Mouse (Mus musculus) mesoderm, embryonic 11.5 days (tissue): Measurements from ENCODE around the gene Mex3a.

Experiments
- DNase-seq: peaks from one replicate; pipeline ENCODE4 v3.0.0-alpha.2; 2012; ENCODE audit warnings: low read depth, low spot score

Gene Mex3a

GRCm38 (mm10) chr3:88527565-88527964 is 4.6 kb upstream of the Mex3a start:
- DNase-seq: no peak

GRCm38 (mm10) chr3:88528646-88529045 is 3.5 kb upstream of the Mex3a start:
- DNase-seq: no peak

GRCm38 (mm10) chr3:88529204-88530000 is 2.8 kb upstream of the Mex3a start:
- no peak for DNase-seq

GRCm38 (mm10) chr3:88530082-88530864 is 1.9 kb upstream of the Mex3a start:
- no peak for DNase-seq

- DNase-seq: peak; percentile 94
Observed at GRCm38 (mm10) chr3:88531348-88532298, 572 bp upstream of the Mex3a start.

- peak; percentile 87 for DNase-seq
Observed at GRCm38 (mm10) chr3:88532689-88533511, 705 bp downstream of the Mex3a start.

GRCm38 (mm10) chr3:88533706-88534105 is 1.5 kb downstream of the Mex3a start:
- DNase-seq: no peak

- DNase-seq: no peak
Observed at GRCm38 (mm10) chr3:88535005-88535404, 2.8 kb downstream of the Mex3a start.

- DNase-seq: no peak
Observed at GRCm38 (mm10) chr3:88535527-88535926, 3.3 kb downstream of the Mex3a start.

- DNase-seq: peak; percentile 81
Observed at GRCm38 (mm10) chr3:88536103-88536930, 4.1 kb downstream of the Mex3a start.

GRCm38 (mm10) chr3:88537146-88537545 is 5.0 kb downstream of the Mex3a start:
- DNase-seq: no peak

GRCm38 (mm10) chr3:88538271-88539145 is 6.3 kb downstream of the Mex3a start:
- no peak for DNase-seq

GRCm38 (mm10) chr3:88539397-88539796 is 7.2 kb downstream of the Mex3a start:
- no peak for DNase-seq

- no peak for DNase-seq
Observed at GRCm38 (mm10) chr3:88540085-88540484, 7.9 kb downstream of the Mex3a start.

- DNase-seq: no peak
Observed at GRCm38 (mm10) chr3:88541622-88542401, 9.6 kb downstream of the Mex3a start.

GRCm38 (mm10) chr3:88542486-88542885 is 10.3 kb downstream of the Mex3a start:
- DNase-seq: no peak

GRCm38 (mm10) chr3:88543174-88543573 is 11.0 kb downstream of the Mex3a start:
- no peak for DNase-seq
